Mouse (Mus musculus): ENCODE results near the gene Cenpf. TPM values are rescaled to one million over a fixed set of nuclear protein-coding genes. Genes with fewer than 3 reads are reported as not detected.

The Cenpf gene
- 82.6 and 86.6 TPM in 2 replicates for polyA plus RNA-seq (2016; fragmentation: Nextera tagmentation; extraction: Ambion mirVana)

DNA sequence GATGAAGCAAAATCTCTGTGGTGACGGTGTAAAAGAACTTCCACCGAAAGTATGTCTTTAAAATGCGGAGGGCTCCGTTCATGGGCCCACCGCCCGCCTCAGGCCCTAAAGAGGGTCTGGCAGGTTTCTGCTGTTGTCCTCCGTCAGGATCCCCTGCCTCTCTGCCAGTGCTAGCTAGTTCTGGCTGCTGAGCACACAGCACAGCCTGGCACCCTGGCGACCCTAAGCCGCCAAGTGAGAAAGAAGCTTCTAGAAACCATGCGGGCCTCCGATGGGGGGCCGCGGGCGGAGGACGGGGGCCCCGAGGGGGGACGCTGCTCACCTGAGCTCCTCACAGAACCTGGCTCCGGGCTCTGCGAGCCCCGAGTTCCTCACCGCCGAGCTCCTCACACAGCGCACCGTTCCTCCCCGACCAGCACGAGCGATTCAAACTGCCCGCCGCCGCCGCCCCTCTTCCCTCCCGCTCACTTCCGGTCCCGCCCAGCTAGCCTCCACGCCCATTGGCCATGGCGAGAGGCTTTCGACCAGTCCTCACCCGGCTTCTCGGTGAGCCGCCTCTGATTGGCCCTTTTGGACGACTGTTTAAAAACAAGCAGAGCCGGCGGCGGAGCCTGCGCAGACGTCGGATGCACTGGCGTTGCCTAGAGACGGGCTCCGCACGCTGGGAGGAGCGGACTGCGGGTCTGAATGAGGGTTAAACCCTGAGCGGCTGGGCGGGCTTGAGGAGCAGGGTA is at the start of gene Cenpf:
Cenpf (minus strand) TSS at position 433 of the 734 bp plus-strand sequence.
- under 1% methylated on average over 54 of the region's 55 CpGs for WGBS
- no peaks in the 10 kb centered on the region for H3K9me3 ChIP-seq (replicated peaks)
- peak within 1 kb of the TSS; percentile 71 for H3K9ac ChIP-seq
- peak within 1 kb of the TSS; percentile 57 for H3K27ac ChIP-seq
- no peaks in the 10 kb centered on the region for H3K27me3 ChIP-seq
- H3K36me3 ChIP-seq, result peaks cover 10% of the 10 kb centered on the region
- H3K4me2 ChIP-seq (replicated peaks), result peak within 1 kb of the TSS; percentile 90
- peak within 1 kb of the TSS; percentile 75 for H3K4me3 ChIP-seq
- ATAC-seq (ENCODE audit: low FRiP score), result peak; percentile 100
- H3K4me1 ChIP-seq, result peaks cover 31% of the 10 kb centered on the region

DNA sequence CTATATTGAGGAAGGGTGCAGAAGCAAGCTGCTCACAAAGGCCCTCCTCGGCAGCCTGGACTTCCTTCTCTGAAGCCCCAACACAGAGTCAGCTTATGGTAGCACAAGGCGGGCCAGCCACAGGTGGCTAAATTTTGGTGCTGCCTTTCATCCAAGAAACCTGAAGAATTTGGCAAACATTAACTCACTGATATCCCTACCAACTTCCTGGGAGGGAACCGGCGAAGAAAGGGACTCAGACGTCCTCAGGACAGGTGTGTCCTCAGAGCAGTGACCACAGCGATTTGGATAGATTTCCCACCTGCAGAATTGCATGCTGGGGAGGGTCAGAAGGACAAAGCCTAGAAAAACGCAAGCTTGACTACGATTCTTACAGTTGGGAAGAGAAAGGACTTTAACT is 44.3 kb upstream of the Cenpf start:
- H3K9me3 ChIP-seq (replicated peaks), result no peaks in the 10 kb centered on the region
- H3K27me3 ChIP-seq, result peaks cover 35% of the 10 kb centered on the region
- ATAC-seq (ENCODE audit: low FRiP score), result no peak
- H3K4me3 ChIP-seq, result no peak overlapping the region
- peak overlapping the region; percentile 48; the same call in 1 of the 2 replicates for H3K27ac ChIP-seq
- no peaks in the 10 kb centered on the region for H3K36me3 ChIP-seq
- no peak overlapping the region for H3K9ac ChIP-seq
- peaks cover 25% of the 10 kb centered on the region for H3K4me1 ChIP-seq
- WGBS, result 77% methylated on average over 8 of the region's 8 CpGs
- no peak overlapping the region for H3K4me2 ChIP-seq (replicated peaks)

DNA sequence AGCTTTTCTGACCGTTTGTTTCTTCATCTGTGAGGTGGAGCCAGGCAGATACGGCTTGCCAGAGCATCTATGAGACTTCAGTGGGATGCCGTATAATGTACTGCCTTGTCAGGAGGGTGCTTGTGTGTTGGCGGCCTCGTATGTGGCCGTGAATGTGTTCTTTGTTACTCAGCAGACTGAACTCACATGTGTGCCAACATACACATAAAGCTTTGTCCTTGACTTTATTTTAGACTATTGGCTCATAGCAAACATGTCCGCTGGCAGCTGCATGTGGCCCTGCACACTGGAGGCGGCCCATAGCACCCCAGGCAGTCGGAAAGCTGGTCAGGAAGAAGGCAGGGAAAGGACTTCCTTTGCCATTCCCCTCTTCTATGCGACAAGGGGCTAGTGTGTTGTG is 43.8 kb upstream of the Cenpf start:
- Histone ChIP-seq H3K4me1 (peaks cover 29% of the 10 kb centered on the region), H3K27ac (peak overlapping the region; percentile 48; the same call in 1 of the 2 replicates), H3K9me3 (replicated peaks) (no peaks in the 10 kb centered on the region), H3K4me3 (no peak overlapping the region), H3K36me3 (no peaks in the 10 kb centered on the region), H3K4me2 (replicated peaks) (no peak overlapping the region), H3K27me3 (peaks cover 37% of the 10 kb centered on the region), H3K9ac (no peak overlapping the region)
- ATAC-seq (ENCODE audit: low FRiP score), result no peak
- WGBS, result 58% methylated on average over 10 of the region's 10 CpGs

DNA sequence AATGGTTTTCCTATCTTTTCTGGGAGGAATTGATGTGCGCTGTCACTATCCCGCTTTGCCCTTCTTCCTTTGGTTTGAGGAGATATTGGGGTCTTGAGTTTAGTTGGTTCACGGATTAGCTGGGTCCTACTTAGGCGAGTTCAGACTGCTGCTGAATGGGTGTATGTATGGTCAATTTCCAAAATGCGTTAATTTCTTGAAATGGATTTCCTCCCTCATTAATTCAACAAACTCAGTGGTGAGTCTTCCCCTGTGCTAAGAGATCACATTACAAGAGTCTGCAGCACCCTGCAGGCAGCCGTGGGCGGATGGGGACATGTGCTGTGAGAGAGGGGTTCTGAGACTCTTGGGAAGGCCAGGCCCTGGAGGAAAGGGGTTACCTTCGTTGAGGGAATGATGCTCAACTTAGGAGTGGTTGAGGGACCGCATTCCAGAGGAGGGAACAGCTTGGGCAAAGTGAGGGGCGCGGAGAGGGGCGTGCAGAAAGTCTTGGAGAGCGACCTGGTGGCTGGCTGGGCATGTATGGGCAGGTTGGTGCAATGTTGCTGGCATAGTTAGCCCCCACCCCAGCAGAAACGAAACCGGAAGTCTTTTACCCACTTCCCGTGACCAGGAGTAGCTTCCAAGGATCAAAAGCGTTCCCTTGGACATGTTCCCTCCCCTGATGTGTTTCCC is 41.4 kb upstream of the Cenpf start:
- peaks cover 42% of the 10 kb centered on the region for H3K27me3 ChIP-seq
- H3K4me3 ChIP-seq, result peak overlapping the region; percentile 65
- H3K27ac ChIP-seq, result no peak overlapping the region
- peak overlapping the region; percentile 97 for H3K4me2 ChIP-seq (replicated peaks)
- H3K4me1 ChIP-seq, result peaks cover 36% of the 10 kb centered on the region
- no peaks in the 10 kb centered on the region for H3K36me3 ChIP-seq
- H3K9ac ChIP-seq, result no peak overlapping the region
- H3K9me3 ChIP-seq (replicated peaks), result no peaks in the 10 kb centered on the region
- ATAC-seq (ENCODE audit: low FRiP score), result no peak
- 7% methylated on average over 17 of the region's 17 CpGs for WGBS

DNA sequence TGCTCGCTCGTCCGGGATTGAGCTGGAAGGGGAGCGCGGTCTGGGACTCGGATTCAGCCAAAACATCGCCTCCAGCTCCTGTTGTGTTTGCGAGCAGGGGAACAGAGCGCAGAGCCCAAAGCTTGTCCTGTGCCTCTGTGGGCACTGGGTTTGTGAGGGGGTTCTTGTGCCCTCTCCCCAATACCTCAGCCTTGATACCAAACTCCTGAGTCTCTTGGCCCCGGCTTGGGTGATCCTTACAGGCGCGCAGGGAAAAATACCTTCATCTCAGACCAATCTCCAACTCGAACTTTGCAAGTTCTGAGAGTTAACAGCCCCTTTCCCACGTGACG is 40.9 kb upstream of the Cenpf start:
- Histone ChIP-seq H3K36me3 (no peaks in the 10 kb centered on the region), H3K9me3 (replicated peaks) (no peaks in the 10 kb centered on the region), H3K4me2 (replicated peaks) (peak overlapping the region; percentile 97), H3K4me3 (peak overlapping the region; percentile 65), H3K27ac (peak overlapping the region; percentile 81), H3K27me3 (peaks cover 42% of the 10 kb centered on the region), H3K4me1 (peaks cover 36% of the 10 kb centered on the region), H3K9ac (peak overlapping the region; percentile 71)
- no peak for ATAC-seq (ENCODE audit: low FRiP score)
- WGBS, result under 1% methylated on average over 15 of the region's 15 CpGs

DNA sequence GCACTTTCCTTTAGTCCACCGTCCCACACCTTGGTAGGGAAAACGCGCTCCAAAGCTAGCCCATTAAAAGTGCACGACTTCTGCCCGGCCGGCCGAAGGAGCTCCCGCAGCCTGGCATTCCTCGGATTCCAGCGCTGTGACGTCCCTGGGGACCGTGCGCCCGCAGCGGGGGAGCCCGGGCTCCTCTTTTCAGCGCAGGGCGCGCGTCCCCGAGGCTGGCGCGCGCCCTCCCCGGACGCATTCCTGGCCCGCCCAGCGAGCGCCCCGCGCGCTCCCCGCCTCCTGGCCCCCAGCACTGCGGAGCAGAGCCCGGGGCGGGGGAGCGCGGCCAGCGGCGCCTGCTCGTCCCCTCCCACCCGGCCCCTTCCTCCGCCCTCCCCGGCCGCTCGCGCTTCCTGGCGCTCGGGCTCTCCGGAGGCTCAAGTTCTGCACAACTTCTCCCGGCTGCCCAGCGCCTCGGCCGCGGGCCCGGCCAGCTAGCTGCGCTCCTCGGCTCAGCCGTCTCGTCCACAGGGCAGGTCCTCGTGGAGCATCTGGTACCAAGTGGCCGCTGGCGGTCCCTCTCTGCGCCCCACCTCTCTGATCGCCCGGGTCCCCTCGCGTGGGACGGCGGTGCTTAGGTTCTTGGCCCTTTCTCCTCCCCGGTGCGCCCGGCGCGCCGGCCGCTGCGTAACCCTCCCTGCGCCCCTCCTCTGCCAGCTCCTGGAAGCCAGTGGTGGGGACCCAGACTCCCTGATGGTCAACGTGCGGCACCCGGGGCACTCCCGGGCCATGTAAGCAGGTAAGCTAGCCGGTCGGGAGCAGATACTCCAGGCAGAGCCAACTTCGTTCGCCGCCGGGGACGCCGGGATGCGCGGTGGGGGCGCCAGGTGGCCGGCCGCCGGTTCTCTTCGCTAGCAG is 40.2 kb upstream of the Cenpf start, which contains the start of gene Ptpn14:
Ptpn14 (plus strand) TSS at position 385 of the 900 bp plus-strand sequence.
- WGBS, result under 1% methylated on average over 85 of the region's 98 CpGs
- Histone ChIP-seq H3K9ac (peak within 1 kb of the TSS; percentile 71), H3K4me3 (peak within 1 kb of the TSS; percentile 65), H3K27me3 (peaks cover 42% of the 10 kb centered on the region), H3K4me2 (replicated peaks) (peak within 1 kb of the TSS; percentile 97), H3K4me1 (peaks cover 36% of the 10 kb centered on the region), H3K9me3 (replicated peaks) (no peaks in the 10 kb centered on the region), H3K27ac (peak within 1 kb of the TSS; percentile 81), H3K36me3 (no peaks in the 10 kb centered on the region)
- ATAC-seq (ENCODE audit: low FRiP score), result peak; percentile 93

DNA sequence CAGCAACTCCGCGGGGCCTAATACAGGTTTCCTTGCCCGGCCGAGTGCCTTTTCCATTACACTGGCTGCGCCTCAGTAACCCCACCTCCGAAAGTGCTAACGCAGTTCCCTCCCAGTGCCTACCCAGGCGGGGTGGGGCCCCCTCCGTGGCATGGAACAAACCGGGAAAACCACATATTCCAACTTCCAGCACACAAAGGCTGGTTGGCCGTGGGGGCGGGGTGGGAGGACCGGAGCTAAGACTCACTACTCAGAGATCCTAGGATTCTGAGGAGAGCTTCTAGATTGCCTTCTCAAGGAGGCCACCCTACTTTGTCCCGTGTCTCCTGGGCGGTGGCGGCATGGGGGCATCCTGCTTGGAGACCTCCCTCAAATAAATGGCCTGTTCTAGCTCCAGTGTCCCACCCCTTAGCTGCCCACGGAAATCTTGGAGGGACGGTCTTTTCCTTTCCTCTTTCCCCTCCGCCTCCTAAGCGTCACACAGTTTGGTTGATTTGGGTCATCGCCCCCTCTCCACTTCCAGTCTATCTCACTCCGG is 39.5 kb upstream of the Cenpf start:
- Histone ChIP-seq H3K36me3 (no peaks in the 10 kb centered on the region), H3K9me3 (replicated peaks) (no peaks in the 10 kb centered on the region), H3K4me3 (peak overlapping the region; percentile 65), H3K27ac (peak overlapping the region; percentile 81), H3K27me3 (peaks cover 42% of the 10 kb centered on the region), H3K9ac (peak overlapping the region; percentile 71), H3K4me2 (replicated peaks) (peak overlapping the region; percentile 97), H3K4me1 (peaks cover 36% of the 10 kb centered on the region)
- peak; percentile 53 for ATAC-seq (ENCODE audit: low FRiP score)
- 1% methylated on average over 22 of the region's 22 CpGs for WGBS

DNA sequence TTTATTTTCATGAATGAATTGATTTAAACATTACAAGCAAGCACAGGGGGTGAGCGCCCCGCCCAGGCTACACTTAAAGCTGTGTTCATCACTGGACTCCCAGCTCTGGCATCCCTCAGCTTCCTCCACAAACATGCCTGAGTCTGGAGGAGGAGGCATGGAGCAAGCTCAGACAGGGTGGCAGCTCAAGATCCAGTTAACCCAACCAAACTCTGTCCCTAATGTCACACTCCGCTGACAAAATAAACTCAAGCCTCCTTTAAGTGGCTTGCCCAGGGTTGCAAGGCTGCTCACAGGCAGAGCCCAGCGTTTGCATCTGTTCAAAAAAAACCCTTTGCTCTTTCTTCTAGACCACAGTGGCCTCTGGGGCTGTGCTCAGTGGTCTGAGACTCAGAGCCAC is 38.2 kb upstream of the Cenpf start:
- Histone ChIP-seq H3K9me3 (replicated peaks) (no peaks in the 10 kb centered on the region), H3K9ac (no peak overlapping the region), H3K36me3 (no peaks in the 10 kb centered on the region), H3K27me3 (peaks cover 42% of the 10 kb centered on the region), H3K4me2 (replicated peaks) (no peak overlapping the region), H3K27ac (no peak overlapping the region), H3K4me3 (no peak overlapping the region), H3K4me1 (peaks cover 36% of the 10 kb centered on the region)
- 66% methylated on average over 4 of the region's 4 CpGs for WGBS
- ATAC-seq (ENCODE audit: low FRiP score), result no peak

DNA sequence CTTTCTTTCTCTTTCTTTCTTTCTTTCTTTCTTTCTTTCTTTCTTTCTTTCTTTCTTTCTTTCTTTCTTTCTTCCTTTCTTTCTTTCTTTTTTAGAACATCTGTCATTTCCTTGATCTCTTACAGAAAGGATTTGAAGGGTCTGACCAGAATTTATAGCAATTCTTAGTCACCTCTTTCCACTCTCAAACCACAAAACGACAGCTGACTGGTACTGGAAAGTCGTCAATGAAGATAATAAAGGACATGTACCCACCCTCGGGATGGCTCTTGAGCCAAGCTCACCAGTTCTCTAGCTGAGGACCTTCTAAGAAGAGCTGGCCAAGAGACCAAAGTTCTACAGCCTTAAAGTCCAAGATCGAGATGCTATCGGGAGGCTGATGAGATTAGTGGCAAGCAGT is 30.7 kb upstream of the Cenpf start:
- H3K4me2 ChIP-seq (replicated peaks), result no peak overlapping the region
- no peak for ATAC-seq (ENCODE audit: low FRiP score)
- H3K27me3 ChIP-seq, result no peaks in the 10 kb centered on the region
- no peaks in the 10 kb centered on the region for H3K9me3 ChIP-seq (replicated peaks)
- no peaks in the 10 kb centered on the region for H3K4me1 ChIP-seq
- no peak overlapping the region for H3K4me3 ChIP-seq
- no peaks in the 10 kb centered on the region for H3K36me3 ChIP-seq
- 82% methylated on average over 5 of the region's 5 CpGs for WGBS
- H3K27ac ChIP-seq, result no peak overlapping the region
- no peak overlapping the region for H3K9ac ChIP-seq

DNA sequence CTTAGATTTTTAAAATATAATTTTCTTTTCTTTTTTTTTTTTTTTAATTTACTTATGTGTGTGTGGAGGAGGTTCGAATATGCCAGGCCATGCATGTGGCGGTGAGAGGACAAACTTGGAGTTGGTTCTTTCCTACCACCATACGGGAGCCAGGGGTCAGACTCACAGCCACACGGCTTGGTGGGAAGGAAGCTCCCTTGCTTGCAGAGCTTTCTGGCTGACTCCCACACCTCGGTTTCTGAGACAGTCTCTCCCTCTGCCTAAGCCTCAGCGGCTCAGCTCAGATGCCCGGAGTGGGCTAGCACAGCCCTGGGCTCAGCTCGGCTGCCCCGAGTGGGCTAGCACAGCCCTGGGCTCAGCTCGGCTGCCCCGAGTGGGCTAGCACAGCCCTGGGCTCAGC is 29.7 kb upstream of the Cenpf start:
- H3K4me3 ChIP-seq, result no peak overlapping the region
- no peak overlapping the region for H3K27ac ChIP-seq
- H3K4me2 ChIP-seq (replicated peaks), result no peak overlapping the region
- ATAC-seq (ENCODE audit: low FRiP score), result no peak
- 87% methylated on average over 11 of the region's 11 CpGs for WGBS
- H3K27me3 ChIP-seq, result no peaks in the 10 kb centered on the region
- H3K9ac ChIP-seq, result no peak overlapping the region
- H3K36me3 ChIP-seq, result no peaks in the 10 kb centered on the region
- H3K4me1 ChIP-seq, result no peaks in the 10 kb centered on the region
- no peaks in the 10 kb centered on the region for H3K9me3 ChIP-seq (replicated peaks)

DNA sequence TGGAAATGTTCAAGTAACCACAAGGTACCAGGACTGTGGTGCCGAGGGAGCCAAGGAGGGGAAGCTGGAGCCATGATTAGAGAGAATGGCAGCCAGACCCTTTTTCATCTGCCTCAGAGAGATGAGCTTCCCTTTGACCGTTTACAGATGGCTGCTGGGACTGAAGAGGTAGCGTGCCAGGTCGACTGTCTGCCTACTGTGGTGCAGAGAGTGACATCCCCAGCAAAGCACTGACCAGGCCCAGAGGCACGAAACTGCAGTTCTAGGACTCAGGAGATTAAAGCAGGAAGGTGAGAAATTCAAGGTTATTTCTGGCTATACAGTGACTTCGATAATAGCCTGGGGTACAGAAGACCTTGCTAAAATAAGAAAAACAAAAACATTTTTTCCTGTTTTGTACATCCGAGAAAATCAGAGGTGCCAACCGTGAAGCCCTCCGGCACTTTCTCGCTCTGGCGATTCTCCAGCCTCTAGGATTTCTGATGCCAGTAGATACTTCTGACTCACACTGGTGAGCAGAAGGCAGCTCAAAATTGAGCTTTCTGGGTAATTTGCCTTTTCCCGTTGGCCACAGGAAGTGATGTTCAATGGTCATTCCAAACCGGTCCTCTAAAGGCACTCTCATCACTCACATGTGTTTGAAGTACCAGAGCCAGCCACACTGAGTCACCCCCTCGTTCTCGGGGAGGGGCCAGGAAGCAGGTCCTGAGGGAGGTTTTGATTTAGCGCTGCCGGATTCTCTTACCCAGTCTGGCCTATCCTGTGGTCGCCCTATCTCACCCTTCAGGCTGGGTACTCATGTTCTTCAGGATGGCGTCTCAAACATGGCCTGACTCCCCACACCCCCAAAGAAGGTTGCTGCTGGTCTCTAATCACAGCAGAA is 28.3 kb upstream of the Cenpf start:
- H3K4me1 ChIP-seq, result no peaks in the 10 kb centered on the region
- WGBS, result 69% methylated on average over 19 of the region's 19 CpGs
- no peak for ATAC-seq (ENCODE audit: low FRiP score)
- no peak overlapping the region for H3K27ac ChIP-seq
- no peaks in the 10 kb centered on the region for H3K27me3 ChIP-seq
- H3K4me3 ChIP-seq, result no peak overlapping the region
- H3K9me3 ChIP-seq (replicated peaks), result no peaks in the 10 kb centered on the region
- no peak overlapping the region for H3K4me2 ChIP-seq (replicated peaks)
- H3K36me3 ChIP-seq, result no peaks in the 10 kb centered on the region
- no peak overlapping the region for H3K9ac ChIP-seq
